ENCODE assay signal across 28 mouse cellular contexts in the genomic region with DNA sequence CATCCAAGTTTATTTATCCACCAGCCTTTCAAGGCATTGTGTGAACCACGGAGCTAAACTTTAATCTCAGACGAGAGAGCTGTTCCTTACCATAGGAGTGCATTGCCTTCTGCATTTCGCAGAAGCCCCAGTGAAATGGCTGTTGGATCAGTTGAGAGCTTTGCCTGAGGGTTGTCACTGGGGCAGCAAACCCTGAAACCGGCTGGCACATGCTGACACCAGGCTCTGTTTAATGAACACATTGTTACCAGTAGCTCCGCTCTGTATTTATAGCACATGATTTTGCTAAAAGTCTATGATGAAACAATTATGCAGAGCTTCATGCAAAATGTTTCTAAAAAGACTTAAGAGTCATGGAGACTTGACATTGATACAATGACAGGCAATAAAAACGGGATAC.
DNase-seq lines count a peak whose midpoint lies in the region; ATAC-seq and TF ChIP-seq lines count a peak whose summit lies in the region.
"Had no signal": no experiment of that assay in that cellular context is flagged by ENCODE, and none has a peak within 500 bp of the region (broad histone marks: within the 10 kb centered on the region; RNA-seq: fewer than 3 reads in every experiment).

No protein-coding gene starts in this region.

- no peaks in the 10 kb centered on the region for H3K9me3 ChIP-seq in forebrain, postnatal 0 days (ENCODE audit: low read length)
- H3K9me3 ChIP-seq in forebrain, embryonic 10.5 days = no peaks in the 10 kb centered on the region
- no peaks in the 10 kb centered on the region for H3K9me3 ChIP-seq in stomach, postnatal 0 days (ENCODE audit: control insufficient read depth, low read length)
- H3K9me3 ChIP-seq: embryonic facial prominence, embryonic 10.5 days; embryonic facial prominence, embryonic 13.5 days; forebrain, embryonic 13.5 days; heart, embryonic 13.5 days; hindbrain, embryonic 10.5 days; hindbrain, embryonic 13.5 days had no signal

- no peak for DNase-seq in forebrain, postnatal 0 days
- DNase-seq in forebrain, embryonic 10.5 days (ENCODE audit: extremely low spot score, low spot score) = no peak
- DNase-seq in layer of hippocampus, adult 11-12 months (ENCODE audit: low spot score) = peak; percentile 35
- DNase-seq in layer of hippocampus, adult 9-10 months (ENCODE audit: low spot score) = no peak
- DNase-seq in layer of hippocampus, adult 2 months (ENCODE audit: low spot score in 2 of 2) = peak; percentile 22 to 31
- peak; percentile 10 for DNase-seq in stomach, postnatal 0 days (ENCODE audit: low spot score)
- DNase-seq in cerebellum, adult 11 months = no peak
- DNase-seq: adrenal gland, postnatal 10 days; adrenal gland, postnatal 36 days; cerebellum, adult 11-12 months; cerebellum, adult 8-10 months; cerebellum, postnatal 10 days; cerebellum, postnatal 36 days; embryo, embryonic 11 days; gastrocnemius, adult 2 months; gastrocnemius, postnatal 14 days; heart, adult 18-20 months; heart, postnatal 14 days had no signal

- no peak for TF ChIP-seq EP300 in stomach, postnatal 0 days (optimal IDR thresholded peaks at IDR 0.05)

- H3K27ac ChIP-seq in forebrain, postnatal 0 days (ENCODE audit: low read depth, low read length) = no peak overlapping the region
- no peak overlapping the region for H3K27ac ChIP-seq in forebrain, embryonic 10.5 days
- H3K27ac ChIP-seq in layer of hippocampus, adult 2 months = peak overlapping the region; percentile 52; the same call in 1 of the 2 replicates
- no peak overlapping the region for H3K27ac ChIP-seq in stomach, postnatal 0 days (replicated peaks)
- H3K27ac ChIP-seq: embryonic facial prominence, embryonic 10.5 days; embryonic facial prominence, embryonic 13.5 days; forebrain, embryonic 13.5 days; gastrocnemius, adult 2 months; heart, embryonic 13.5 days; hindbrain, embryonic 10.5 days; hindbrain, embryonic 13.5 days had no signal

- no peak overlapping the region for H3K9ac ChIP-seq in forebrain, postnatal 0 days
- no peak overlapping the region for H3K9ac ChIP-seq in stomach, postnatal 0 days (ENCODE audit: low read length)
- H3K9ac ChIP-seq: embryonic facial prominence, embryonic 13.5 days; forebrain, embryonic 13.5 days; heart, embryonic 13.5 days; hindbrain, embryonic 13.5 days had no signal

- H3K27me3 ChIP-seq in forebrain, postnatal 0 days (ENCODE audit: insufficient read depth, low read length) = no peaks in the 10 kb centered on the region
- H3K27me3 ChIP-seq in forebrain, embryonic 10.5 days (ENCODE audit: poor library complexity, severe bottlenecking) = no peaks in the 10 kb centered on the region
- H3K27me3 ChIP-seq in stomach, postnatal 0 days (ENCODE audit: control insufficient read depth, insufficient read depth, low read length) = no peaks in the 10 kb centered on the region
- H3K27me3 ChIP-seq: embryonic facial prominence, embryonic 13.5 days; forebrain, embryonic 13.5 days; heart, embryonic 13.5 days; hindbrain, embryonic 13.5 days had no signal

- 40% methylated on average over 6 of the region's 6 CpGs for WGBS in forebrain, postnatal 0 days
- WGBS in forebrain, embryonic 10.5 days = 70% methylated on average over 6 of the region's 6 CpGs
- WGBS in stomach, postnatal 0 days = 53% methylated on average over 6 of the region's 6 CpGs

- ATAC-seq in forebrain, postnatal 0 days = peak; percentile 59; the same call in 1 of the 2 replicates
- ATAC-seq in stomach, postnatal 0 days (ENCODE audit: low FRiP score, low TSS enrichment) = no peak
- ATAC-seq: activated CD4-positive, CD25-positive, alpha-beta regulatory T cell, adult 4 months; forebrain, embryonic 13.5 days; forebrain, embryonic 16.5 days; hindbrain, embryonic 16.5 days had no signal

- H3K4me1 ChIP-seq in forebrain, postnatal 0 days (ENCODE audit: insufficient read depth) = no peaks in the 10 kb centered on the region
- peaks cover 7% of the 10 kb centered on the region for H3K4me1 ChIP-seq in forebrain, embryonic 10.5 days
- H3K4me1 ChIP-seq in stomach, postnatal 0 days (replicated peaks; ENCODE audit: control insufficient read depth, insufficient read depth) = no peaks in the 10 kb centered on the region
- H3K4me1 ChIP-seq: embryonic facial prominence, embryonic 10.5 days; forebrain, embryonic 13.5 days; hindbrain, embryonic 10.5 days; hindbrain, embryonic 13.5 days had no signal

- no peak for TF ChIP-seq CTCF in forebrain, postnatal 0 days (IDR thresholded peaks at IDR 0.05; ENCODE audit: low read depth)
- no peak for TF ChIP-seq CTCF in layer of hippocampus, adult 2 months (conservative IDR thresholded peaks at IDR 0.05)
- TF ChIP-seq CTCF in stomach, postnatal 0 days (IDR thresholded peaks at IDR 0.05; ENCODE audit: low read depth) = no peak

- H3K4me2 ChIP-seq in forebrain, postnatal 0 days (ENCODE audit: low read depth) = no peak overlapping the region
- no peak overlapping the region for H3K4me2 ChIP-seq in stomach, postnatal 0 days (replicated peaks; ENCODE audit: low read depth)
- H3K4me2 ChIP-seq: embryonic facial prominence, embryonic 13.5 days; forebrain, embryonic 13.5 days; heart, embryonic 13.5 days; hindbrain, embryonic 13.5 days had no signal

- H3K4me3 ChIP-seq in forebrain, postnatal 0 days (ENCODE audit: low read depth, low read length) = no peak overlapping the region
- H3K4me3 ChIP-seq in forebrain, embryonic 10.5 days = no peak overlapping the region
- no peak overlapping the region for H3K4me3 ChIP-seq in layer of hippocampus, adult 2 months
- H3K4me3 ChIP-seq in stomach, postnatal 0 days (ENCODE audit: low read depth, low read length) = no peak overlapping the region
- H3K4me3 ChIP-seq: embryonic facial prominence, embryonic 10.5 days; embryonic facial prominence, embryonic 13.5 days; erythroblast, embryonic 14.5 days; forebrain, embryonic 13.5 days; gastrocnemius, adult 2 months; heart, embryonic 13.5 days; hindbrain, embryonic 10.5 days; hindbrain, embryonic 13.5 days had no signal

- no peaks in the 10 kb centered on the region for H3K36me3 ChIP-seq in forebrain, postnatal 0 days (ENCODE audit: insufficient read depth)
- H3K36me3 ChIP-seq in forebrain, embryonic 10.5 days (replicated peaks) = no peaks in the 10 kb centered on the region
- no peaks in the 10 kb centered on the region for H3K36me3 ChIP-seq in stomach, postnatal 0 days (ENCODE audit: control insufficient read depth, insufficient read depth, low read length)
- H3K36me3 ChIP-seq: embryonic facial prominence, embryonic 10.5 days; embryonic facial prominence, embryonic 13.5 days; heart, embryonic 13.5 days; hindbrain, embryonic 10.5 days; hindbrain, embryonic 13.5 days had no signal

Comparison
In these comparisons a context has a peak if more than half of its experiments do, and no peak if none do; other contexts are left out.
1. DNase-seq: peak in layer of hippocampus, adult 11-12 months (single experiment), layer of hippocampus, adult 2 months (2 of 2) and stomach, postnatal 0 days (single experiment); none in forebrain, postnatal 0 days (single experiment), forebrain, embryonic 10.5 days (single experiment), layer of hippocampus, adult 9-10 months (single experiment) and cerebellum, adult 11 months (single experiment).